Mouse (Mus musculus) heart, postnatal 0 days (tissue): ENCODE data around the gene Scg5.

Source experiments
- CTCF ChIP-seq: IDR thresholded peaks from 2 replicates; pipeline ENCODE4 v1.5.1; 2016; ENCODE audit warnings: antibody characterized with exemption, control low read depth, low read depth
- EP300 ChIP-seq: IDR thresholded peaks from 2 replicates; pipeline ENCODE4 v1.6.1; 2016; ENCODE audit warnings: antibody characterized with exemption, low read depth

GRCm38 (mm10) chr2:113848245-113849121 is 19.6 kb upstream of the Scg5 start, which contains the start of gene Arhgap11a:
- TF ChIP-seq CTCF (no peak), EP300 (peak; percentile 92; the same call in 1 of the 2 replicates)
